Mouse (Mus musculus) small intestine, adult 2 months (tissue): Measurements from ENCODE around the gene Vmn1r39. TPM values are rescaled to one million over a fixed set of nuclear protein-coding genes. Genes with fewer than 3 reads are reported as not detected.
"Not testable (repeated sequence)": the region's sequence is repeated elsewhere in the genome, so short reads cannot be mapped to it uniquely, and the experiment has no call there.

Source experiments
- H3K27ac ChIP-seq: fragments of 200-500 bp; 2 replicates; pipeline ENCODE4 v1.5.1; 2012; ENCODE audit warnings: low read depth, low read length, control low read depth, inconsistent platforms; ENCODE audit not compliant: insufficient read depth
- H3K27me3 ChIP-seq: fragments of 200-500 bp; 2 replicates; pipeline ENCODE4 v1.6.1; 2012; ENCODE audit warnings: mild to moderate bottlenecking, moderate library complexity, low read length, inconsistent platforms; ENCODE audit not compliant: control insufficient read depth, insufficient read depth
- H3K36me3 ChIP-seq: fragments of 200-500 bp; 2 replicates; pipeline ENCODE4 v1.6.1; 2012; ENCODE audit warnings: mild to moderate bottlenecking, low read length, control low read depth, inconsistent platforms; ENCODE audit not compliant: control insufficient read depth, insufficient read depth
- H3K4me1 ChIP-seq: fragments of 200-500 bp; 2 replicates; pipeline ENCODE4 v1.6.1; 2012; ENCODE audit warnings: low read length, inconsistent platforms, mixed read lengths; ENCODE audit not compliant: control insufficient read depth, insufficient read depth, insufficient read length
- H3K4me3 ChIP-seq: fragments of 200-500 bp; 2 replicates; pipeline ENCODE4 v1.5.1; 2012; ENCODE audit warnings: low read depth, mild to moderate bottlenecking, control low read depth, inconsistent platforms, low read length, moderate library complexity
- CTCF ChIP-seq: fragments of 200-500 bp; IDR thresholded peaks from 2 replicates; pipeline ENCODE4 v1.5.1; 2012; ENCODE audit warnings: low read depth, mild to moderate bottlenecking, control low read depth, inconsistent platforms, low read length, moderate library complexity, mixed read lengths; ENCODE audit not compliant: insufficient replicate concordance, insufficient read length; ENCODE audit errors: extremely low read depth
- POLR2A ChIP-seq: fragments of 200-500 bp; IDR thresholded peaks from 2 replicates; pipeline ENCODE4 v1.6.1; 2012; ENCODE audit warnings: low read depth, mild to moderate bottlenecking, control low read depth, inconsistent platforms, low read length, moderate library complexity
- WGBS: fragments of 180-500 bp; shearing (Covaris S2); methylation state at CpG from one replicate; pipeline ENCODE4 v1.1.7; 2018; 5-methylcytosine and 5-hydroxymethylcytosine counted together
- polyA plus RNA-seq: library from polyadenylated mRNA; depleted of rRNA; stranded (reverse); fragments of >200 nt; gene quantifications from 2 replicates; pipeline ENCODE4 v1.2.3, GENCODE M21; 2012; rRNA removed

Gene Vmn1r39
- not detected in 2 replicates for polyA plus RNA-seq

- H3K27me3 ChIP-seq, result no peaks in the 10 kb centered on the region
- 91% methylated on average over 2 of the region's 2 CpGs for WGBS
- no peak within 1 kb of the TSS for H3K27ac ChIP-seq
- H3K4me3 ChIP-seq, result no peak within 1 kb of the TSS
- no peaks in the 10 kb centered on the region for H3K4me1 ChIP-seq
- TF ChIP-seq CTCF, result no peak
- TF ChIP-seq POLR2A, result no peak
- H3K36me3 ChIP-seq, result no peaks in the 10 kb centered on the region
Observed at GRCm38 (mm10) chr6:66810509-66810908, at the start of gene Vmn1r39. Vmn1r39 (minus strand) TSS chr6:66810609.

- Histone ChIP-seq H3K36me3 (no peaks in the 10 kb centered on the region), H3K27me3 (no peaks in the 10 kb centered on the region), H3K4me1 (peaks cover 9% of the 10 kb centered on the region; the same call in 1 of the 2 replicates), H3K4me3 (no peak overlapping the region), H3K27ac (peak overlapping the region; percentile 57)
- no peak for TF ChIP-seq CTCF
- no peak for TF ChIP-seq POLR2A
Observed at GRCm38 (mm10) chr6:66859391-66859790, 49.0 kb upstream of the Vmn1r39 start.

- Histone ChIP-seq H3K4me1 (peaks cover 9% of the 10 kb centered on the region; the same call in 1 of the 2 replicates), H3K4me3 (no peak overlapping the region), H3K27me3 (no peaks in the 10 kb centered on the region), H3K36me3 (no peaks in the 10 kb centered on the region), H3K27ac (0 out of 2 replicates have a peak overlapping the region, but pooled peaks have one; percentile 59)
- TF ChIP-seq POLR2A, result no peak
- TF ChIP-seq CTCF, result no peak
- 79% methylated on average over 1 of the region's 1 CpGs for WGBS
Observed at GRCm38 (mm10) chr6:66858356-66858755, 47.9 kb upstream of the Vmn1r39 start.

GRCm38 (mm10) chr6:66856236-66856635 is 45.8 kb upstream of the Vmn1r39 start:
- no peak for TF ChIP-seq POLR2A
- no peak for TF ChIP-seq CTCF
- Histone ChIP-seq H3K27ac (no peak overlapping the region), H3K27me3 (no peaks in the 10 kb centered on the region), H3K4me3 (no peak overlapping the region), H3K4me1 (peaks cover 9% of the 10 kb centered on the region; the same call in 1 of the 2 replicates), H3K36me3 (no peaks in the 10 kb centered on the region)

- H3K27me3 ChIP-seq, result no peaks in the 10 kb centered on the region
- H3K36me3 ChIP-seq, result no peaks in the 10 kb centered on the region
- TF ChIP-seq CTCF (no peak), POLR2A (no peak)
- peaks cover 9% of the 10 kb centered on the region; the same call in 1 of the 2 replicates for H3K4me1 ChIP-seq
- no peak overlapping the region for H3K4me3 ChIP-seq
- peak overlapping the region; percentile 56 for H3K27ac ChIP-seq
- 15% methylated on average over 4 of the region's 4 CpGs for WGBS
Observed at GRCm38 (mm10) chr6:66848936-66849335, 38.5 kb upstream of the Vmn1r39 start.

- not testable (repeated sequence) for H3K27me3 ChIP-seq, H3K27ac ChIP-seq, H3K4me3 ChIP-seq, H3K4me1 ChIP-seq, H3K36me3 ChIP-seq
- WGBS, result 7% methylated on average over 1 of the region's 1 CpGs
Observed at GRCm38 (mm10) chr6:66840631-66841030, 30.2 kb upstream of the Vmn1r39 start.

GRCm38 (mm10) chr6:66836932-66837331 is 26.5 kb upstream of the Vmn1r39 start:
- H3K4me3 ChIP-seq, result no peak overlapping the region
- no peak for TF ChIP-seq POLR2A
- TF ChIP-seq CTCF, result no peak
- H3K27ac ChIP-seq, result no peak overlapping the region
- H3K36me3 ChIP-seq, result no peaks in the 10 kb centered on the region
- no peaks in the 10 kb centered on the region for H3K27me3 ChIP-seq
- H3K4me1 ChIP-seq, result no peaks in the 10 kb centered on the region

GRCm38 (mm10) chr6:66806311-66806710 is 4.1 kb downstream of the Vmn1r39 start:
- WGBS, result 79% methylated on average over 1 of the region's 1 CpGs
- Histone ChIP-seq H3K36me3 (no peaks in the 10 kb centered on the region), H3K27me3 (no peaks in the 10 kb centered on the region), H3K4me1 (no peaks in the 10 kb centered on the region), H3K27ac (no peak overlapping the region), H3K4me3 (no peak overlapping the region)
- TF ChIP-seq CTCF (no peak), POLR2A (no peak)
